Mouse (Mus musculus) heart, embryonic 12.5 days (tissue): ENCODE data around the gene S100a6. TPM values are rescaled to one million over a fixed set of nuclear protein-coding genes. Genes with fewer than 3 reads are reported as not detected.

Experiments used
- ATAC-seq: fragments of 200-750 bp; cut with Nextera tagmentation; 2 replicates; pipeline ENCODE4 v1.8.0; 2017; ENCODE audit warnings: moderate TSS enrichment, moderate library complexity; ENCODE audit not compliant: insufficient number of reproducible peaks, low FRiP score
- H3K27ac ChIP-seq: fragments of 300-500 bp; sonication (generic); 2 replicates; pipeline ENCODE4 v1.5.1; 2016; ENCODE audit warnings: mild to moderate bottlenecking, moderate library complexity; ENCODE audit not compliant: poor library complexity, severe bottlenecking
- H3K27me3 ChIP-seq: fragments of 300-500 bp; sonication (generic); replicated peaks from 2 replicates; pipeline ENCODE4 v1.6.1; 2016; ENCODE audit warnings: mild to moderate bottlenecking, moderate library complexity
- H3K36me3 ChIP-seq: fragments of 300-500 bp; sonication (generic); 2 replicates; pipeline ENCODE4 v1.6.1; 2016; ENCODE audit warnings: mild to moderate bottlenecking, moderate library complexity
- H3K4me1 ChIP-seq: fragments of 300-500 bp; sonication (generic); replicated peaks from 2 replicates; pipeline ENCODE4 v1.6.1; 2016; ENCODE audit warnings: mild to moderate bottlenecking
- H3K4me2 ChIP-seq: fragments of 300-500 bp; sonication (generic); 2 replicates; pipeline ENCODE4 v1.6.1; 2016; ENCODE audit warnings: mild to moderate bottlenecking, moderate library complexity
- H3K4me3 ChIP-seq: fragments of 300-500 bp; sonication (generic); 2 replicates; pipeline ENCODE4 v1.5.1; 2016; ENCODE audit warnings: mild to moderate bottlenecking
- H3K9ac ChIP-seq: fragments of 300-500 bp; sonication (generic); 2 replicates; pipeline ENCODE4 v1.6.1; 2016; ENCODE audit warnings: mild to moderate bottlenecking, moderate library complexity
- H3K9me3 ChIP-seq: fragments of 300-500 bp; sonication (generic); replicated peaks from 2 replicates; pipeline ENCODE4 v1.6.1; 2016; ENCODE audit warnings: mild to moderate bottlenecking, moderate library complexity
- WGBS: fragments of 180-500 bp; shearing (Covaris S2); methylation state at CpG from one replicate; pipeline ENCODE4 v1.1.7; 2016; 5-methylcytosine and 5-hydroxymethylcytosine counted together
- polyA plus RNA-seq: library from polyadenylated mRNA; unstranded; fragments of >200 nt; fragmentation: Nextera tagmentation; extraction: Ambion mirVana; gene quantifications from 2 replicates; pipeline ENCODE4 v1.2.1, GENCODE M21; 2016

The S100a6 gene
- polyA plus RNA-seq, 1 experiment from 2014 or later: 38.4 TPM

GRCm38 (mm10) chr3:90586906-90587305 lies 25.8 kb upstream of the S100a6 start:
- 41% methylated on average over 10 of the region's 10 CpGs for WGBS
- no peak for ATAC-seq
- Histone ChIP-seq H3K9me3 (no peaks in the 10 kb centered on the region), H3K4me2 (no peak overlapping the region), H3K36me3 (no peaks in the 10 kb centered on the region), H3K4me1 (peaks cover 26% of the 10 kb centered on the region), H3K4me3 (no peak overlapping the region), H3K27ac (no peak overlapping the region; the same call in 1 of the 2 replicates), H3K27me3 (no peaks in the 10 kb centered on the region), H3K9ac (no peak overlapping the region)

GRCm38 (mm10) chr3:90587361-90588101 lies 25.2 kb upstream of the S100a6 start:
- no peak for ATAC-seq
- WGBS: 79% methylated on average over 14 of the region's 14 CpGs
- Histone ChIP-seq H3K4me2 (no peak overlapping the region), H3K9ac (no peak overlapping the region), H3K27ac (no peak overlapping the region), H3K4me3 (no peak overlapping the region), H3K9me3 (no peaks in the 10 kb centered on the region), H3K27me3 (no peaks in the 10 kb centered on the region), H3K4me1 (peaks cover 26% of the 10 kb centered on the region), H3K36me3 (no peaks in the 10 kb centered on the region)

- no peak for ATAC-seq
- Histone ChIP-seq H3K27me3 (no peaks in the 10 kb centered on the region), H3K4me2 (no peak overlapping the region), H3K4me1 (peaks cover 15% of the 10 kb centered on the region), H3K27ac (no peak overlapping the region), H3K36me3 (no peaks in the 10 kb centered on the region), H3K9me3 (0 out of 2 replicates have a peak, but pooled peaks cover 8% of the 10 kb centered on the region), H3K9ac (no peak overlapping the region), H3K4me3 (no peak overlapping the region)
- WGBS: 64% methylated on average over 6 of the region's 6 CpGs
Observed at GRCm38 (mm10) chr3:90589390-90589789, 23.3 kb upstream of the S100a6 start.

GRCm38 (mm10) chr3:90589947-90590346 lies 22.7 kb upstream of the S100a6 start, which contains the start of gene S100a2:
Gene S100a2 (plus strand): TSS chr3:90590247.
- Histone ChIP-seq H3K4me1 (peaks cover 14% of the 10 kb centered on the region), H3K4me3 (no peak within 1 kb of the TSS), H3K27me3 (no peaks in the 10 kb centered on the region), H3K36me3 (no peaks in the 10 kb centered on the region), H3K9me3 (0 out of 2 replicates have a peak, but pooled peaks cover 8% of the 10 kb centered on the region), H3K4me2 (no peak within 1 kb of the TSS), H3K27ac (no peak within 1 kb of the TSS), H3K9ac (no peak within 1 kb of the TSS)
- ATAC-seq: no peak
- 76% methylated on average over 8 of the region's 8 CpGs for WGBS

DNA sequence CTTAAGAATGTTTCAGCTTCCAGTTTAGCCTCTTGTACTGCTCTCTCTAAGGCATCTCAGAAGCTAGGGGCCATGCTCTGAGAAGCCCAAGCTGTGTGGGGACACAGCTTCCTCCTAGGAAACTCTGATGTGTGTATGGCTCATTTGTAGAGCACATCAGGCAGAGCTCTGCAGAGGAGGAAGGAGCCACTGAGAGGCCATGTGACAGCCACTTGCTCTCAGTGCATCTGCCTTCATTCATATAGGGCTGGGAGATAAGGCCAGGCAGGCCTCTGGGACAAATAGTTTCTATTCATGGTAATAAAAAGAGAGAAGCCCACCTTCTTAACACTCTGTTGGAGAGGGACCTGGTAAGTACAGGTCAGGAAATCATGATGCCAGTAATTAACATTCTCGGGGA lies 18.2 kb upstream of the S100a6 start:
- no peak overlapping the region for H3K27ac ChIP-seq
- H3K4me2 ChIP-seq: no peak overlapping the region
- H3K27me3 ChIP-seq: no peaks in the 10 kb centered on the region
- H3K36me3 ChIP-seq: no peaks in the 10 kb centered on the region
- 64% methylated on average over 1 of the region's 1 CpGs for WGBS
- peaks cover 8% of the 10 kb centered on the region; the same call in 1 of the 2 replicates for H3K9me3 ChIP-seq
- H3K9ac ChIP-seq: no peak overlapping the region
- 0 out of 2 replicates have a peak, but pooled peaks cover 3% of the 10 kb centered on the region for H3K4me1 ChIP-seq
- H3K4me3 ChIP-seq: no peak overlapping the region
- ATAC-seq: no peak

DNA sequence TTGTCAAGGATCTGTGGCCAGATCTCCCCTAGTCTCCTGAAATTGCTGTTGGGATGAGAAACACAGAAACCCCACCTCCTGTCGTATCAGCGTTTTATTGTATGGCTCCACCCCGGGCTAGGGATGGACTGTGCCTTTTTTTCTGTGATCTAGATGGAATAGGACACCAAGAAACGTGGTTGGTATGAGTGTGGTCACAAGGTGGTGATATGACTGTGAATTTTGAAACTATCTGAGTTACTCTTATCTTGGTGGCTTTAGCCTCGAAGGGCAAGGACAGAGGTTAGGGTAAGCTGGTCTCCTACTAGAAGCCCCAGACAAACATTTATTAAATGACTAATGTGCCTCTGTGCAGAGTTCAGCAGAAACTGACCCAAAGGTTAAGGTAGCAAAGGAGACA lies 17.1 kb upstream of the S100a6 start:
- Histone ChIP-seq H3K4me3 (no peak overlapping the region), H3K4me1 (peaks cover 3% of the 10 kb centered on the region; the same call in 1 of the 2 replicates), H3K27me3 (no peaks in the 10 kb centered on the region), H3K36me3 (no peaks in the 10 kb centered on the region), H3K4me2 (no peak overlapping the region), H3K9ac (no peak overlapping the region), H3K27ac (no peak overlapping the region), H3K9me3 (peaks cover 8% of the 10 kb centered on the region; the same call in 1 of the 2 replicates)
- 59% methylated on average over 5 of the region's 5 CpGs for WGBS
- ATAC-seq: no peak

DNA sequence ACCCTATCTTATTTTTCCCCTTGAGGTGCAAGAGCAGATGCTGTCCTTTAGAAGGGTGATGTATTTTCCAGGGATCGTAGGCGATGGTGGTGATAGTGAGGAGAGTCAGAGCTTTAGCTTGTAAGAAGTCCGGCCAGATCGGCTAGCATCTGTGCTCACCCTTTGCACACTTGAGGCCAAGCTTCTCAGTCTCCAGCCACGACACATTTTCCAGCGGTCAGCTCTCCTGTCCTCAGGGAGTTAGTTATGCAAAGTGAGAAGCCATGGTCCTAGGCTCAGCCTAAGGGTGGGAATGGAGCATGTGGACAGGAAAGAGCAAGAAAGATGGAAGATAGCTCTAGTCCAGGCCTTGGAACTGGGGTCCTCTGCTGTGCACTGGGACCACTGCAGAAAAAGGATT lies 15.9 kb upstream of the S100a6 start:
- peaks cover 9% of the 10 kb centered on the region; the same call in 1 of the 2 replicates for H3K4me1 ChIP-seq
- ATAC-seq: no peak
- H3K4me2 ChIP-seq: no peak overlapping the region
- no peak overlapping the region for H3K9ac ChIP-seq
- H3K4me3 ChIP-seq: no peak overlapping the region
- no peaks in the 10 kb centered on the region for H3K27me3 ChIP-seq
- H3K9me3 ChIP-seq: peaks cover 8% of the 10 kb centered on the region; the same call in 1 of the 2 replicates
- H3K36me3 ChIP-seq: no peaks in the 10 kb centered on the region
- WGBS: 89% methylated on average over 6 of the region's 6 CpGs
- no peak overlapping the region for H3K27ac ChIP-seq

DNA sequence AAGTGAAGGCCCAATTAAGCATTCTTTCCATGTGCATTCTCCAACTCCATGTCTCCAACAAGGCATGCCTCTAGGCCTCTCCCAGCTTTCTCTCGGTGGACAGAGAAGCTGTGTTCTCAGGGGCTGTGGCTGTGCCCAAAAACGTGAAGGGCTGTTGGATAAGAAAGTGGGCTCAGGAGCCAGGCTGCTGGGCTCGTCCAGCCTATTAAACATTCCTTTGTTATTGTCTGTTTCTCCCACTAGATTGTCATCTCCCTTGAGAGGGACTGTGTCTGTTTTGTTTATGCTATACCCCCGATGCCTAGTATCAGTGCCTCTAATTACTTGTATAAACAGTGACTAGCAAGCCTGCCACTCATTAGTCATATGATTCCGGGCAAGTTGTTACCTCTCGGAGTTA lies 14.9 kb upstream of the S100a6 start:
- Histone ChIP-seq H3K4me2 (no peak overlapping the region), H3K4me3 (no peak overlapping the region), H3K9ac (no peak overlapping the region), H3K9me3 (peaks cover 8% of the 10 kb centered on the region; the same call in 1 of the 2 replicates), H3K27ac (no peak overlapping the region), H3K4me1 (peaks cover 10% of the 10 kb centered on the region; the same call in 1 of the 2 replicates), H3K36me3 (no peaks in the 10 kb centered on the region), H3K27me3 (no peaks in the 10 kb centered on the region)
- ATAC-seq: no peak
- WGBS: 36% methylated on average over 6 of the region's 6 CpGs

DNA sequence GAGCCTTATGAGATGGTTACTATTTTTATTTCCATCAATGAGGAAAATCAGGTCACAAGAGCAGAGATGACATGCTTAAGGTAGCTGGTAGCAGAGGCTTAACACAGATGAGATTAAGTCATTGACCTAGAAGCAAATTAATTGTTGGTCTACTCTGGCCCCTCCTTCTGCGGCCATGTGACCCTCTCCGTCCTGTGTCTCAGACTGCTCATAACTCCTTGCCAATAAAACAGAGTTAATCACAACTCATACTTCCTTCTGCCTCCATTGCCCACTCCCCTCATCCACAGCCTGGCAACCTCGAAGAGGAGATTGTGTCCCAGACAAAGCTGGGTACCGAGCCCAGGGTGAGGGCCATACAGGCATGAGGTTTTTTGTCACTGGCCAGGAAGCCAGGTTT lies 14.5 kb upstream of the S100a6 start:
- WGBS: 77% methylated on average over 4 of the region's 4 CpGs
- Histone ChIP-seq H3K36me3 (no peaks in the 10 kb centered on the region), H3K4me2 (no peak overlapping the region), H3K4me3 (no peak overlapping the region), H3K4me1 (peaks cover 12% of the 10 kb centered on the region; the same call in 1 of the 2 replicates), H3K9me3 (peaks cover 5% of the 10 kb centered on the region; the same call in 1 of the 2 replicates), H3K9ac (no peak overlapping the region), H3K27ac (no peak overlapping the region), H3K27me3 (no peaks in the 10 kb centered on the region)
- ATAC-seq: no peak

GRCm38 (mm10) chr3:90599401-90599800 lies 13.3 kb upstream of the S100a6 start:
- no peak overlapping the region for H3K27ac ChIP-seq
- peaks cover 22% of the 10 kb centered on the region for H3K4me1 ChIP-seq
- no peak for ATAC-seq
- no peak overlapping the region for H3K4me2 ChIP-seq
- H3K27me3 ChIP-seq: no peaks in the 10 kb centered on the region
- H3K9ac ChIP-seq: no peak overlapping the region
- no peaks in the 10 kb centered on the region for H3K36me3 ChIP-seq
- no peak overlapping the region for H3K4me3 ChIP-seq
- WGBS: 67% methylated on average over 3 of the region's 3 CpGs
- no peaks in the 10 kb centered on the region; the same call in 1 of the 2 replicates for H3K9me3 ChIP-seq

GRCm38 (mm10) chr3:90600036-90600435 lies 12.6 kb upstream of the S100a6 start:
- no peak for ATAC-seq
- Histone ChIP-seq H3K9me3 (no peaks in the 10 kb centered on the region; the same call in 1 of the 2 replicates), H3K4me3 (no peak overlapping the region), H3K4me2 (no peak overlapping the region), H3K27me3 (no peaks in the 10 kb centered on the region), H3K4me1 (peaks cover 28% of the 10 kb centered on the region), H3K9ac (no peak overlapping the region), H3K27ac (no peak overlapping the region), H3K36me3 (no peaks in the 10 kb centered on the region)
- 76% methylated on average over 6 of the region's 6 CpGs for WGBS
